8 mouse cellular contexts compared by ENCODE assay signal in the genomic region with DNA sequence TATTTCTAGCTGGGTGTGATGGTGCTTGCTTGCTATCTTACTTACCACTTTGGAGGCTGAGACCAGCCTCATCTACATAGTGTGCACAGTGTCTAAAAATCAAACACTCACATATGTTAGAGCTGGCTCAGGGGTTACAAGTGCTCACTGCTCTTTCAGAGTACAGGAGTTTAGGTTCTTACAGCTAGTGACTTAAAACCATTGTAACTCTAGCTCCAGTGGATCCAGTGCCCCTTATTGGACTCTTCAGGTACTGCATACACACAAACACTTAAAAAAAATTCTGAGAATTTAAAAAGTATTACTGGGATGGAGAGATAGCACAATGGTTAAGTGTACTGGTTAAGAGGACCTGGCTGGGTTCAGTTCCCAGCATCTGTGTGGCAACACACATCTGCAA. TPM values are rescaled to one million over a fixed set of nuclear protein-coding genes. Genes with fewer than 3 reads are reported as not detected.
DNase-seq lines count a peak whose midpoint lies in the region; TF ChIP-seq lines count a peak whose summit lies in the region.
"Had no signal": no experiment of that assay in that cellular context is flagged by ENCODE, and none has a peak within 500 bp of the region (broad histone marks: within the 10 kb centered on the region; RNA-seq: fewer than 3 reads in every experiment).

No protein-coding gene starts in this region.

- no peak for TF ChIP-seq POLR2A in brain, embryonic 14.5 days (IDR thresholded peaks at IDR 0.05; ENCODE audit: borderline replicate concordance, extremely low read depth, insufficient read depth, insufficient read length, poor library complexity, severe bottlenecking)

- peak; percentile 31 for DNase-seq in kidney, adult 9 months
- DNase-seq in kidney, adult 8-10 months = no peak
- DNase-seq in 3T3-L1 (ENCODE audit: low read depth, low spot score) = peak; percentile 59
- peak; percentile 67 for DNase-seq in 416B (ENCODE audit: low read depth)
- peak; percentile 42 for DNase-seq in brain, embryonic 14.5 days (ENCODE audit: low read depth)
- DNase-seq in neural tube, embryonic 10.5 days (ENCODE audit: extremely low spot score, low spot score) = no peak
- no peak for DNase-seq in layer of hippocampus, adult 18-20 months (ENCODE audit: low spot score in 2 of 2)
- DNase-seq: cerebellum, adult 2 months had no signal

- no peak for TF ChIP-seq CTCF in brain, embryonic 14.5 days (IDR thresholded peaks at IDR 0.05; ENCODE audit: borderline replicate concordance, extremely low read depth, insufficient read depth, insufficient read length)

RNA-seq across cellular contexts. Expression of gene 3110009E18Rik, which starts 26.0 kb away (rescaled TPM):
- polyA plus RNA-seq in brain, embryonic 14.5 days (2012; rRNA removed) = 6.6 and 10.9 TPM in 2 replicates
- total RNA-seq in layer of hippocampus, adult 18-20 months (2021) = 1 to 10 TPM; 6.7 to 7.8 TPM

RNA-seq across cellular contexts. Expression of gene Dbi, which starts 26.1 kb away (rescaled TPM):
- polyA plus RNA-seq in brain, embryonic 14.5 days (2012; rRNA removed) = 514 and 714 TPM in 2 replicates
- total RNA-seq in layer of hippocampus, adult 18-20 months (2021) = 100 to 1,000 TPM; 351 to 386 TPM

Comparison
In these comparisons a context has a peak if more than half of its experiments do, and no peak if none do; other contexts are left out.
1. DNase-seq: peak in kidney, adult 9 months (single experiment), 3T3-L1 (single experiment), 416B (single experiment) and brain, embryonic 14.5 days (single experiment); none in kidney, adult 8-10 months (0 of 2), neural tube, embryonic 10.5 days (single experiment) and layer of hippocampus, adult 18-20 months (0 of 2).